Mouse (Mus musculus) kidney, postnatal 25 days (tissue): ENCODE measurements around the gene Pde6d.

ENCODE experiments used
- DNase-seq, 2 experiments: peaks; one replicate each; pipeline ENCODE4 v3.0.0; 2021; ENCODE audit warnings: mixed read lengths in 2 of 2

The Pde6d gene

GRCm38 (mm10) chr1:86502221-86503048, 80.0 kb downstream of the Pde6d start:
- peak in 1 of 2 experiments; percentile 39 for DNase-seq

GRCm38 (mm10) chr1:86501559-86501958, 80.9 kb downstream of the Pde6d start:
- peak; percentile 94 to 97 for DNase-seq

DNA sequence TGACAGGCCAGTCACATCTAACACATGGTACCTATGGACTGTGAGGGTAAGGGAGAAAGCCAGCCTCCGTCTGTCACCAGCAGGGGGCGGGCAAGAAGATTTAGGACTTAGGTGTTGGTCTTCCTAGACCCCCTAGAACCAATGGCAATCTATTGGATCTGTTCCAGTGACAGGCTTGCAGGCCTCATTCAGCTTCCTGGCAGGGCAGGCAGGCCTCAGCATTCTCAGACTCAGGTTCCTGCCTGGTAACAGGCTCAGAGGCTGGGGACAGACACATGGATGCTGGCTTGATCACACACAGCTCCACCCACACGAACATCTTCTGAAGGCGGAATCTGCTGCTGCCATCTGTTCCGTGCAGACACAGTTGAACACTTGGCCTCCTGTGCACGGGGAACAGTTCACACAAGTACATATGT, 81.3 kb downstream of the Pde6d start:
- peak in 1 of 2 experiments; percentile 76 for DNase-seq

DNA sequence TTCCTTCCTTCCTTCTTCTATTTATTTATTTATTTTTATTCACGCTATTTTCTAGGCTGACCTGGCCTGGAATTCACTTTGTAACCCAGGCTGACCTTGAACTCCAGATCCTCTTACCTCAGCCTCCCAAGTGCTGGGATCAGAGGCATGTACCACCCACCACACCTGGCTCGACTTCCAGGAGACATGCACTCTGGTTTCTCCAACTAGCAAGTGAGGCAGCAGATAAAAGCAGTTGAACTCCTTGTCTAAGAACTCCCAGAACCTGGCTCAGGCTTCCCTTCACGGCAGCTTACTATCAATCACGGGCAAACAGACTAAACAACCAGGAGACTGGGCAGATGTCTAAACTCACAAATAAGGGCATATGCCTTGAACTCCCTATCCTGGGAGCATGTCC, 81.7 kb downstream of the Pde6d start:
- no peak for DNase-seq

GRCm38 (mm10) chr1:86499903-86500302, 82.5 kb downstream of the Pde6d start:
- DNase-seq, result peak; percentile 86 to 90

DNA sequence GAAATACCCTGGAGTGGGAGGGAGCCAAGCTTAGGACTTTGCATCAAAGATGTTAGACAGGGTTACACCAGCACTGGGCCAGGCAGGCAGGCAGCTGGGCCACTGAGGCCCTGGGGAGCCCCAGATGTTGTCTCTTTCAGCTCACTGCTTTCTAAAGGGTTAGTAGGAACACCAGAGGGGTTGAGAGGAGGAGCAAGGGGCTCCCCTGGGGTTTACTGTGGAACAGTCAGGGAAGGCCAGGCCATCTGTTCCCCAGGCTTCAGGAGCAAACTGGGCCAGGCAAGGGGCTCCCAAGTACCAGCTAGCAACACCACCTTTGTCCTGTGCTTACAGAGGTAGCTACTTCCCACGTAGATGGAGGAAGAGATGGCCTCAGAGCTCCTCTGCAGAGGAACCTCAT, 83.8 kb downstream of the Pde6d start:
- DNase-seq, result no peak

DNA sequence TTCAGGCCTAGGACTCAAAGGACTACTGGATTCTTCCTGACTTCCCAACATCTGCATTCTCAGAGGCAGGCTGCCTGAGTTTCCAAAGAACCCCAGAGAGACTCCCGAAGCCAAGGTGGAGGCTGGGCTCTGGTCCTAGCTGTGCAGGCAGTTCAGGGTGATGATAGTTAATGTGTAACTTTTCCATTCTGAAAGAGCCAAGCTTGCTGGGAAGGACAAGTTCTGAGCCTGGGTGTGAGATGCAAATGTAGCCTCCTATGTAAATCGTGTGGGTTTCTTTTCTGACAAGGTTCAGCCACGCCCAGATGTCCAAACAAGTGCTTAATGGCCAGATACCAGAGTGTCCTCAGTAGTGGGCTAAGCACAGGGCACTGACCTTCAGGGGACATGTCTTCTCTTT, 84.4 kb downstream of the Pde6d start:
- peak; percentile 79 to 91 for DNase-seq

- DNase-seq, result peak; percentile 88 to 89
These were observed 85.1 kb downstream of the Pde6d start for GRCm38 (mm10) chr1:86497361-86497760.

DNA sequence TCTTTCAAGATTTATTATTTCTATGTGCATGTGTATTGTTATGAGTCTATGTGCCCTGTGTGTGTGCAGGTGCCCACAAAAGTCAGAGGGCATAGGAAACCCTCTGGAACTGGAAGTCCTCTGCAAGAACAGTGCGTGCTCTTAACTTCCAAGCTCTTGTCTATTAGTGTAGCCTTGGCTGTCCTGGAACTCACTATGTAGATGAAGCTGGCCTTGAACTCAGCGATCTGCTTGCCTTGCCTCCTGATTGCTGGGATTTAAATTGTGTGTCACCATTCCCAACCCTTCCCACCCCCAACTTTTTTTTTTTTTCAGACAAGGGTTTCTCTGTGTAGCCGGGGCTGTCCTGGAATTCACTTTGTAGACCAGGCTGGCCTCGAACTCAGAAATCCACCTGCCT, 86.1 kb downstream of the Pde6d start:
- no peak for DNase-seq

GRCm38 (mm10) chr1:86493783-86494182, 88.6 kb downstream of the Pde6d start:
- no peak for DNase-seq
